Mouse (Mus musculus) myocyte (in vitro differentiated cells): ENCODE data around the gene 9830107B12Rik.

Source experiments
- POLR2A ChIP-seq: IDR thresholded peaks from one replicate; pipeline ENCODE4 v1.6.1; 2011; ENCODE audit warnings: low read depth, mild to moderate bottlenecking, control low read depth, moderate library complexity; ENCODE audit not compliant: insufficient read length
- POLR2AphosphoS2 ChIP-seq: IDR thresholded peaks from one replicate; pipeline ENCODE4 v1.6.1; 2011; ENCODE audit warnings: low read depth, control low read depth; ENCODE audit not compliant: insufficient read length
- TCF12 ChIP-seq: IDR thresholded peaks from one replicate; pipeline ENCODE4 v1.6.1; 2011; ENCODE audit warnings: mild to moderate bottlenecking, control low read depth; ENCODE audit not compliant: poor library complexity, insufficient read depth, severe bottlenecking
- TCF3 ChIP-seq: IDR thresholded peaks from one replicate; pipeline ENCODE4 v1.6.1; 2011; ENCODE audit warnings: low read depth, control low read depth; ENCODE audit not compliant: insufficient read length
- USF1 ChIP-seq: IDR thresholded peaks from one replicate; pipeline ENCODE4 v1.6.1; 2011; ENCODE audit warnings: low read depth, mild to moderate bottlenecking, control low read depth, moderate library complexity

- no peak for TF ChIP-seq POLR2AphosphoS2
- TF ChIP-seq POLR2A = no peak
- no peak for TF ChIP-seq TCF3
- no peak for TF ChIP-seq USF1
- TF ChIP-seq TCF12 = no peak
Measured at GRCm38 (mm10) chr17:48107333-48107732, 38.7 kb downstream of the 9830107B12Rik start.
